Mouse (Mus musculus) intestine, postnatal 0 days (tissue): ENCODE results near the gene Atp5h. TPM values are rescaled to one million over a fixed set of nuclear protein-coding genes. Genes with fewer than 3 reads are reported as not detected.
"Not testable (repeated sequence)": the region's sequence is repeated elsewhere in the genome, so short reads cannot be mapped to it uniquely, and the experiment has no call there.

Experiments
- ATAC-seq: fragments of 200-750 bp; cut with Nextera tagmentation; 2 replicates; pipeline ENCODE4 v1.8.0; 2017; ENCODE audit warnings: mild to moderate bottlenecking, moderate TSS enrichment, moderate library complexity
- H3K27ac ChIP-seq: fragments of 300-500 bp; sonication (generic); 2 replicates; pipeline ENCODE4 v1.5.1; 2014; ENCODE audit warnings: mild to moderate bottlenecking, low read depth, low read length, moderate library complexity
- H3K27me3 ChIP-seq: fragments of 300-500 bp; sonication (generic); replicated peaks from 2 replicates; pipeline ENCODE4 v1.6.1; 2014; ENCODE audit warnings: low read length, mixed read lengths; ENCODE audit not compliant: control insufficient read depth, insufficient read depth
- H3K36me3 ChIP-seq: fragments of 300-500 bp; sonication (generic); 2 replicates; pipeline ENCODE4 v1.6.1; 2014; ENCODE audit warnings: mild to moderate bottlenecking, moderate library complexity; ENCODE audit not compliant: control insufficient read depth, insufficient read depth
- H3K4me1 ChIP-seq: fragments of 300-500 bp; sonication (generic); replicated peaks from 2 replicates; pipeline ENCODE4 v1.6.1; 2014; ENCODE audit warnings: antibody characterized with exemption, low read length, mixed read lengths; ENCODE audit not compliant: control insufficient read depth, insufficient read depth
- H3K4me2 ChIP-seq: fragments of 300-500 bp; sonication (generic); replicated peaks from 2 replicates; pipeline ENCODE4 v1.6.1; 2014; ENCODE audit warnings: low read depth, mild to moderate bottlenecking, moderate library complexity
- H3K4me3 ChIP-seq: fragments of 300-500 bp; sonication (generic); 2 replicates; pipeline ENCODE4 v1.5.1; 2014; ENCODE audit warnings: low read depth, low read length
- H3K9ac ChIP-seq: fragments of 300-500 bp; sonication (generic); 2 replicates; pipeline ENCODE4 v1.6.1; 2014; ENCODE audit warnings: mild to moderate bottlenecking, low read depth, low read length
- H3K9me3 ChIP-seq: fragments of 300-500 bp; sonication (generic); 2 replicates; pipeline ENCODE4 v1.6.1; 2016; ENCODE audit warnings: mixed run types; ENCODE audit not compliant: control insufficient read depth
- CTCF ChIP-seq: sonication (generic); IDR thresholded peaks from 2 replicates; pipeline ENCODE4 v1.5.1; 2016; ENCODE audit warnings: low read depth, mild to moderate bottlenecking, control low read depth, antibody characterized with exemption, moderate library complexity
- WGBS: fragments of 180-500 bp; shearing (Covaris S2); extraction: QIAGEN DNeasy Blood & Tissue Kit; methylation state at CpG from one replicate; pipeline ENCODE4 v1.1.7; 2014; 5-methylcytosine and 5-hydroxymethylcytosine counted together
- polyA plus RNA-seq: library from polyadenylated mRNA; unstranded; fragments of >200 nt; fragmentation: Nextera tagmentation; extraction: Ambion mirVana; gene quantifications from 2 replicates; pipeline ENCODE4 v1.2.1, GENCODE M21; 2015

Atp5h gene
- polyA plus RNA-seq, 1 experiment from 2014 or later = 1,272 TPM

- ATAC-seq = no peak
Observed at GRCm38 (mm10) chr11:115460976-115461375, 41.2 kb upstream of the Atp5h start.

GRCm38 (mm10) chr11:115457405-115457804, 37.6 kb upstream of the Atp5h start:
- Histone ChIP-seq H3K27ac (peak overlapping the region; percentile 54; the same call in 1 of the 2 replicates), H3K9me3 (no peaks in the 10 kb centered on the region), H3K4me3 (no peak overlapping the region), H3K9ac (no peak overlapping the region), H3K4me1 (peaks cover 20% of the 10 kb centered on the region), H3K36me3 (no peaks in the 10 kb centered on the region), H3K27me3 (no peaks in the 10 kb centered on the region), H3K4me2 (no peak overlapping the region)
- ATAC-seq = no peak
- 31% methylated on average over 6 of the region's 6 CpGs for WGBS
- no peak for TF ChIP-seq CTCF

More at GRCm38 (mm10) chr11:115460976-115461375, 41.2 kb upstream of the Atp5h start:
- Histone ChIP-seq H3K4me1 (peaks cover 20% of the 10 kb centered on the region; the same call in 1 of the 2 replicates), H3K36me3 (no peaks in the 10 kb centered on the region), H3K9me3 (no peaks in the 10 kb centered on the region), H3K27ac (no peak overlapping the region), H3K9ac (no peak overlapping the region), H3K4me3 (no peak overlapping the region), H3K4me2 (no peak overlapping the region), H3K27me3 (no peaks in the 10 kb centered on the region)
- no peak for TF ChIP-seq CTCF
- WGBS = 45% methylated on average over 8 of the region's 8 CpGs

GRCm38 (mm10) chr11:115456182-115456581, 36.4 kb upstream of the Atp5h start:
- Histone ChIP-seq H3K27ac (peak overlapping the region; percentile 74), H3K4me2 (no peak overlapping the region), H3K27me3 (no peaks in the 10 kb centered on the region), H3K4me1 (peaks cover 20% of the 10 kb centered on the region), H3K4me3 (no peak overlapping the region), H3K36me3 (no peaks in the 10 kb centered on the region), H3K9me3 (no peaks in the 10 kb centered on the region), H3K9ac (no peak overlapping the region)
- peak; percentile 82 for ATAC-seq
- TF ChIP-seq CTCF = no peak
- WGBS = 40% methylated on average over 4 of the region's 5 CpGs

GRCm38 (mm10) chr11:115455619-115456018, 35.9 kb upstream of the Atp5h start:
- Histone ChIP-seq H3K4me3 (no peak overlapping the region), H3K27me3 (no peaks in the 10 kb centered on the region), H3K9ac (no peak overlapping the region), H3K4me2 (no peak overlapping the region), H3K9me3 (no peaks in the 10 kb centered on the region), H3K36me3 (no peaks in the 10 kb centered on the region), H3K27ac (0 out of 2 replicates have a peak overlapping the region, but pooled peaks have one; percentile 15), H3K4me1 (peaks cover 23% of the 10 kb centered on the region)
- 88% methylated on average over 15 of the region's 15 CpGs for WGBS
- peak; percentile 57 for TF ChIP-seq CTCF
- no peak for ATAC-seq

GRCm38 (mm10) chr11:115454822-115455221, 35.1 kb upstream of the Atp5h start:
- H3K9ac ChIP-seq, H3K9me3 ChIP-seq, ATAC-seq, H3K4me2 ChIP-seq, H3K27ac ChIP-seq, H3K4me3 ChIP-seq, H3K36me3 ChIP-seq, H3K27me3 ChIP-seq: not testable (repeated sequence)
- 0 out of 2 replicates have a peak, but pooled peaks have one; percentile 15 for TF ChIP-seq CTCF
- WGBS = 87% methylated on average over 6 of the region's 6 CpGs
- peaks cover 23% of the 10 kb centered on the region for H3K4me1 ChIP-seq

- no peak overlapping the region for H3K27ac ChIP-seq
Observed at GRCm38 (mm10) chr11:115453306-115453705, 33.5 kb upstream of the Atp5h start.

GRCm38 (mm10) chr11:115452281-115452860, 32.6 kb upstream of the Atp5h start:
- Histone ChIP-seq H3K27ac (no peak overlapping the region), H3K9ac (no peak overlapping the region), H3K36me3 (no peaks in the 10 kb centered on the region), H3K4me1 (peaks cover 20% of the 10 kb centered on the region), H3K4me2 (no peak overlapping the region), H3K9me3 (no peaks in the 10 kb centered on the region), H3K4me3 (no peak overlapping the region), H3K27me3 (no peaks in the 10 kb centered on the region)
- ATAC-seq = no peak
- WGBS = 83% methylated on average over 7 of the region's 7 CpGs
- TF ChIP-seq CTCF = no peak

More at GRCm38 (mm10) chr11:115453306-115453705, 33.5 kb upstream of the Atp5h start:
- no peaks in the 10 kb centered on the region for H3K36me3 ChIP-seq
- TF ChIP-seq CTCF = no peak
- 58% methylated on average over 4 of the region's 4 CpGs for WGBS
- no peak overlapping the region for H3K4me2 ChIP-seq
- no peak for ATAC-seq
- H3K9me3 ChIP-seq = no peaks in the 10 kb centered on the region
- H3K27me3 ChIP-seq = no peaks in the 10 kb centered on the region
- H3K9ac ChIP-seq = no peak overlapping the region
- H3K4me1 ChIP-seq = peaks cover 28% of the 10 kb centered on the region
- no peak overlapping the region for H3K4me3 ChIP-seq
